Mouse (Mus musculus) retina, postnatal 1 day (tissue): Measurements from ENCODE around the gene Trim71.

Experiments used
- DNase-seq: peaks from one replicate; pipeline ENCODE4 v3.0.0-alpha.2; 2012

The Trim71 gene

DNA sequence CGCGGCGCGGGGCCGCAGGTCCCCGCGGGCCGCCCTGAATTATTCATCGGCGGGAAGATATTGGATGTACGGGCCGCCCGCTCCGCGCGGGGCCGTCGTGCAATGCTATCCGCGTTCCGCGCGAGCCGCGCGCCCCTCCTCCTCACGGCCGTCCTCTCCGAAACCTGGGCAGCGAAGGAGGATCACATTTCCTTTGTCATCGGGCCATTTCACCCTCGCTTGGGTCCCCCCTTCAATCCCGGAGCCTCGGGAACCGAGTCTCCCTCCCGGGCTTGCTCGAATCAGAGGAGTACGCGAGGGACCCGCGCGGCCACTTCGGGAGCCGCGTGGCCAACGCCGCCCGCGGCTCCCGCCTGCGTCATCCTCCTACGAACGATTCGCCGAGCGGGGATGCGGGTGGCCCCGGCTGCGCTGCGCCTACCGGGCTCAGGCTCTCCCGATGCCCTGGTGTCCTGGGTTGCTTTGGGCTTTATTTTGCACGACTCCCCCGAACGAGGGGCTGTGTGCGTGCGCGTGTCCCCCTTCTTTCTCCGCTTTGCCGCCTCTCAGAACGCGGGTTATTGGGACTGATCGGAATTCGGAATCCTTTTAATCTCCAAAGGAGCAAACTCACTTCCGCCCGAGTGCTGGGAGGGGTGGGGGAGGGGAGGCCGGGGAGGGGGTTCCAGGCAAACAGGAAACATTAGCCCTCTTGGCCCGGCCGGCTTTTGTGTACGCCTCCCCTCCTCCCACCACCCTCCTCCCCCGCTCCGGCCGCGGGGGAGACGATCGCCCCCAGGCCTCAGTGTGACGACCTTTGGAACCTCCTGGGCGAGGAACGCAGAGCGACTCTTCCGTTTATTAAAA is at the start of gene Trim71:
Gene Trim71, minus strand, starts transcription at position 609 of the 846 bp plus-strand sequence.
- peak; percentile 72 for DNase-seq

DNA sequence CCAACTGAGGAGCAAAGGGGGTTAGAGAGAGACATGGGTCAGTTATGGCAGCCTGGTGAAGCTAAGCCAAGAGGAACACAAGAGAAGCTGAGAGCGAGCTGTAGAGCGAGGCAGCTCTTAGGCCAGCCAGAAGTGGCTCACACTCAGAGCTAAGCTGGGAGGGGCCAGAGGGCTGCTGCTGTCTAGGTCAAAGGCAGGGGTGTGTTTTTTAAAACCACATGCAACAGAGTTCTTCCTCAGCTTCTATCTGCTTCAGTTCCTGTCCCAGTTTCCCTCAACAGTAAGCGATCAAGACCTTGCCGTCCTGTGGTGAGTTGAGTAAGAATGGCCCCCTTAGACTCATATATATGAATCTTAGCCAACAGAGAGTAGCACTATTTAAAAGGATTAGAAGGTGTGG is 48.9 kb upstream of the Trim71 start:
- no peak for DNase-seq

DNA sequence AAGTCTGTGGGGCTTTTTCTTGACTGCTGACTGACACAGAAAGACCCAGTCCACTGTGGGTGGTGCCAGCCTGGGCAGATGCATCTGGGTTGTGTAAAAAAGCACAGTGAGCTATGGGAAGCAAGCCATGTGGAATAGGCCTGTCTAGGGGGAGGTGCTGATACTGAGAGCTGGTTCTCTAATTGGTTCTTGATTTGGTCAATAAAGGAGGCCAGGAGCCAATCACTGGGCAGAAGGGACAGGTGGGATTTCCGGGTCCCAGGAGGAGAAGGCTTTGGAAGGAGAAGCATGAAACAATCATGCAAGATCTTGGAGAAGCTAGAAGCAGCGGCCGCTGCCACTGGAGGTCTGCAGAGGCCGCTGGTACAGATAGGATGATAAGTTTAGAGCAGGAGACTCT is 48.4 kb upstream of the Trim71 start:
- DNase-seq = peak; percentile 21

DNA sequence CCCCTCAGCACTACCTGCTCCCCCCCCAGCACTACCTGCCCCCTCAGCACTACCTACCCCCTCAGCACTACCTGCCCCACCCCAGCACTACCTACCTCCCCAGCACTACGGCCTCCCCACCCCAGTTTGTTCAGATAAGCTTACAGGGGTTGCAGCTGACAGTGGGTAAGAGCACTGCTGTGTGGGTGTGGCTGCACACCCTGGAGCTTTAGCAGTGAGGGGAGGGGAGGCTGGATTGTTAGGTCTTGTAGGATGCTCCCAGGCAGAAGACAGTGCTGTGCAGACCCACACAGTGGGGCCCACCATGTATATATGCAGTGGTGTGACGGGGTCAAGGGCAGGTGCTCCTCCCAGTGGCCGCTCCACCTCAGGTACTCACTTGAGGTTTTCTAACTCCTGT is 46.1 kb upstream of the Trim71 start:
- no peak for DNase-seq

DNA sequence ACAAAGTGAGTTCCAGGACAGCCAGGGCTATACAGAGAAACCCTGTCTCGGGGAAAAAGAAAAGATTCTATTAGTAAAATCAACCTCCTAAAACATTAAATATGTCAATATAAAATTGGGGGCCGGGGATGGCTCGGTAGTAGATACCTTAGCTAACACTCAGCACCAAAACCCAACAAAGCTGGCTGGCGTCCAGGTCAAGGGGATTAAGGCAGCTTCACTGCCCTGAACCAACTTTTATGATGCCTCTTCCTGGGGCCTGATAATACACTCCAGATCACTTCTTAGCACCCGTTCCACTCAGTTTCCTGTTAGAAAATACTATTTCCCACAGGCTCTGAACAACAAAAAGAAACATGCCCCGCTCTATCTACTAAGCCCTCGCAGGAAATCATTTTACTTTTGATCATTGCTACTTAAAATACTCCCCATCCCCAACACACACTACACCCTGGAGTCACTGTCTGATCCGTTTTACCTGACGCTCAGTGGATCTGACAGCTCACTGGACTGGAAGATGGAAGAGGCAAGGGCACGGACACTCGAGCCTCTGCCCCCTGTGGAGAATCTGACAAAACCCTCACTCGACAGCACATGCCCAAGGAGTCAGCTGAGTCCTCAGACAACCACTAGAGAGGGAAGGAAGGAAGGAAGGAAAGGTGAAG is 39.8 kb upstream of the Trim71 start:
- peak; percentile 98 for DNase-seq

DNA sequence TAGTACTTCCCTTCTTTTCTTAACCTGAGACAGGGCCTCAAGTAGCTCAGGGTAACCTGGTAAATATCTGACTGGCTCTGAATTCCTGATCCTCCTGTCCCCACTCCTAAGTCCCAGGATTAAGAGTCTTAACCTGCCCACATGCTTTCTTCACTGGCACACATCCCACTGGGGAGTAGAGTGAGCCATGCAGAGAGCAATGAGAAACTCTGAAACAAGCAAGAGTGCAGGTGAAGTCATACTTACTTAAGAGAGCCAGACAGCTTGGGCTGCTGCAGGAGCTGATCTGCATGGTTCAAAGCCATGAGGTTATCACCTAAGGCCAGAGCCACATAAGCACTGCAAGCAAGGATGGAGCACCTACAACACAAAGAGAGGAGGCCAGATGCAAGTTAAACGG is 36.9 kb upstream of the Trim71 start:
- peak; percentile 34 for DNase-seq

DNA sequence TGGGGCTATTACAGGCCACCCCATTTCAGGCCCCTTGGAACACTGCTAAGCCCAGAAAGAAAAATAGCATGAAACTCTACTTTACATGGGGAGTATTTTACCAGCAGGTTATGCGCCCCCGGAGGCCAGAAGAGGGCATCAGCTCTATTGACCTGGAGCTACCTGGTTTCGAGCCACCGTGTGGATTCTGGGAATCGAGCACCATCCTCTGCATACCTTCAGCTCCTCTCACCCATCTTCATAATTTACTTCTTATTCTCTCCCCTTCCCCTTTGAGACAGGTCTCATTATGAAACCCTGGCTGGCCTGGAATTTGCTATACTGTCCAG is 20.8 kb upstream of the Trim71 start:
- DNase-seq = peak; percentile 28

DNA sequence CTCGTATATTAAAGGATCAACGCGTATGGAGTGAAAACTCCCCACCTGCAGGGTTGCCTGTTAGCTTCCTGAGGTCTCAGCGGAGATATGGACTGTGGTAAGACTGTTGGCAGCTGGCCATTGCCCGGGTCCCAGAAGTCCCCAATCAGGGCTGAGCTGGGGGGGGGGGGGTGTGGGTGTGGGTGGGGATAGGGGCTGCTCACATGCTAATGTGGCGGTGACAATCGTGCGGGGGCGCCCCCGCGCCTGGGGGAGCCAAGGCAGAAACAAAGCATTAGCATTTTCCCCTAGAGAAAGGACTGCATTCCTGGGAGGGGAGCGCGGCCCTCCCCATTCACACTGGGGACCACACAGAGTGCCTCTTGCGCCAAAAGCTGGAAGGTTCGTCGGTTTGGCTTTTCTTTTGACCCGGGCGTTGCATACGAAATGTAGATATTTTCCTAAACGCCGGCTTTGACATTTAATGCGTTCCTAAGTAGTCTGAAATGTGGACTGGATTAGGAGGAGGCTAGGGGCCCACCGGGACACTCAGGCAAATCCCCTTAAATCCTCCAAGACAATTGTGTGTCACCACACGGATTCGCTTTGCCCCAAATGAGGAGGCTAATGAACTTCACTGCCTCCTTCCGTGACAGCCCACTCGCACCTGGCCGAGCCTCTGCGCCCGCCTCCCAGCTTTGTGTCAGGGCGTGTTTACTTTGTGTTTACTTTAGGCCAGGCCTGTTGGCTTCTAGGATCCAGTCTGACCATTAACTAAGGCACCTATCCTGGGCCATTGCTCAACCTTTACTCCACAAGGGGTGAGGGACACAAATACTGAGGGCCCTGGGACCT is 20.2 kb upstream of the Trim71 start:
- DNase-seq = peak; percentile 80

DNA sequence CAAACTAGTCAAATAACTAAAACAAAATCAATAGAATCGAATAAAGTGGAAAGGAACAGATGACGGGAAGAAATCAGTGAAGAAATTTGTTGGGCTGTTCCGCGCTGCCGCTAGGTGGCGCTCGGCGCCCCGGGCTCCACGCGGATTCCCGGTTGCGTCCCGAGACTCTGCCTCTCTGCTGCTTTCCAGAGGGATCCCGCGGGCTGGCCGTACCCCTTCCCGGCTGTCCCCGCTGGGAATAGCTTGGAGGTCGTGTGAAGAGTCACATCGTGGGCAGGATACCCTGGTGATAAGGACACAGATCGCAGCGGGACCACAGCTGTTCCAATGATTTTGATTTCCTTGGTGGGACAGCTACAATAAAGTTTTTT is 19.6 kb upstream of the Trim71 start:
- peak; percentile 86 for DNase-seq

DNA sequence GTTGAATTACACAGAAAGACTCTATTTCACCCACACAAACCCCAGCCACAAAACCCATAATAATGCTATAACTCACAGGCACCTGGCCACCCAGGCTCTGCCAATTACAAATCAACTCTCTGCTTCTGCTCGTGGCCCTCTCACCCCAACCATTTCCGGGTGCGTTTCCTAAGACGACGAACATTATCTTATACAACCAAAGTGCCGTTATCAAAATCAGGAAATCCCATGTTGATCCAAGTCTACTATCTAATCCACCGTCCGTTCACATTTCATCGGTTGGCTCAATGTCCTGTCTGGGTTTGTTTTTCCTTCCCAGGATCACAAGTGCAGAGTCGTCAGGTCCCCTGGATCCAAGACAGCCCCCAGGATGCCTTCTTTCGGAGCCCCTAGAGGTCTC is 14.5 kb upstream of the Trim71 start:
- DNase-seq = no peak

DNA sequence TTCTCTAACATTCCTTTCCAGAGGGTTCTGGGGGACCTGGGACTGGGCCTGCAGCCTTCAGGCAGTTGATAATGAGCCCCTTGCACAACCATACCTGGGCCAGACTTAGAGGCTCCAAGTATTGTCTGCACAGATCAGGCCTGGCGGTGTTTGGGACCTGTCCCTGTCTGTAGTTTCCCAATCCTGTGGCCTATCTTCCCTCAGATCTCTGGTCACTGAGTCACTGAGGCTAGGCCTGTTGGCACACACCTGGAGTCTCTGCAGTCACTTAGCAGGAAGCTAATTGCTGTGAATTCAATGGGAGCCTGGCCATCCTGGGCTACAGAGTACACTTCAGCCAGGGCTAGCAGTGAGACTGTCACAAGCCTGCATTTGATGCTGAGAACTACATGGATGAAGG is 11.8 kb upstream of the Trim71 start:
- no peak for DNase-seq

DNA sequence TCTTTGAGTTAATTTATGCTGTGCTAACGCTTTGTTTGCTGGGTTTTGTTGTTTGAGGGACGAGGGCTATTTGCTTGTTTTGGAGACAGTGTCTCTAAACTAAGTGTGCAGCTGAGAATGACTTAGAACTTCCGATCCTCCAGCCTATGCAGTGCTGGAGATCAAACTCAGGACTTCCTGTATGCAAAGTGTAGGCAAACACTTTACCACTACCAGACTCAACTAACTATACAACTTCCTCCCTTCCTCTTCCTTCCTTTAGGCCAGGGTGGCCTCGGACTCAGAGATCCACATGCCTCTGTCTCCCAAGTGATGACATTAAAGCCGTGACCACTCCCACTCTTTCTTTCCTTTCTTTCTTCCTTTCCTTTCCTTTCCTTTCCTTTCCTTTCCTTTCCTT is 9.4 kb upstream of the Trim71 start:
- DNase-seq = no peak

DNA sequence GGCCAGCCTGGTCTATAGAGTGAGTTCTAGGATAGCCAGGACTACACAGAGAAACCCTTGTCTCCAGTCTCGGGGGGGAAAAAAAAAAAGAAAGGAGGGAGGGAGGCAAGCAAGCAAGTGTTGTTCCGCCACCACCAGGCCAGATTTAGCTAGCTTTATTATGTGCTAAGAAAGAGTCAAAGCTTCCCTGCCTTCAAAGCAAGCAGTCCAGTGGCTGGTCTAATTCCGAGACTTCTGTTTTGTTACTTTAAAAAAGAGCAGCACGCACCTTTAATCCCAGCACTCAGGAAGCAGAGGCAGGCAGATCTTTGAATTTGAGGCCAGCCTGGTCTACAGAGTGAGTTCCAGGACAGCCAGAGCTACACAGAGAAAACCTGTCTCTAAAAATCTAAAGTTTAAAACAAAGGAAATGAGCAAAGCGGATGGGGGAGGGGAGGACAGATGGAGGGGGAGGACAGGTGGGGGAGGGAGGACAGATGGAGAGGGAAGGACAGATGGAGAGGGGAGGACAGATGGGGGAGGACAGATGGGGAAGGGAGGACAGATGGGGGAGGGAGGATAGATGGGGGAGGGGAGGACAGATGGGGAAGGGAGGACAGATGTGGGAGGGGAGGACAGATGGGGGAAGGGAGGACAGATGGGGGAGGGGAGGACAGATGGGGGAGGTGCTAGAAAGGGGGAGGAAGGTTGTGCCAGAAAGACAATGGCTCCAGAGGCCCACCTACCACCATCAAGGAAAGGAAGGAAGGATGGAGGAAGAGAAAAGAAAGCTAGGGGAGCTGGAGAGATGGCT is 4.7 kb upstream of the Trim71 start:
- DNase-seq = no peak

DNA sequence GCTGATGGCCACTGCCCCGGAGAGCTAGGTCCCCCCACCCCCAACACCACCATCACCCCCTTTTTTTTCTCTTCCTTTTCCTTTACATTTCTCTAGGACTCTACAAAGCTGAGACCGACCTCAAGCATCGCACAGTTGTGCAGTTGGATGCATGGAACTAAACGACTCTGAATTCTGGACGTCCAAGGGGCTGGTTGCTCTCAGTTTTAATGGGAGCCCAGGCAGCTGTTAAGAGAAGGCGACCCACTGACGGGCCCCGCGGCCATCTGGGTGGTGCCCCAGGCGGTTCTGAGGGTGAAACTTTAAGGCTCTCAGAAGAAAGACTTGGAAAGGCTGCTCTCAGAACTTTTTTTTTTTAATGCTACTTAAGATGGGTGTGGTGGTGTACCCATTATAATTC is 498 bp upstream of the Trim71 start:
- DNase-seq = peak; percentile 34

DNA sequence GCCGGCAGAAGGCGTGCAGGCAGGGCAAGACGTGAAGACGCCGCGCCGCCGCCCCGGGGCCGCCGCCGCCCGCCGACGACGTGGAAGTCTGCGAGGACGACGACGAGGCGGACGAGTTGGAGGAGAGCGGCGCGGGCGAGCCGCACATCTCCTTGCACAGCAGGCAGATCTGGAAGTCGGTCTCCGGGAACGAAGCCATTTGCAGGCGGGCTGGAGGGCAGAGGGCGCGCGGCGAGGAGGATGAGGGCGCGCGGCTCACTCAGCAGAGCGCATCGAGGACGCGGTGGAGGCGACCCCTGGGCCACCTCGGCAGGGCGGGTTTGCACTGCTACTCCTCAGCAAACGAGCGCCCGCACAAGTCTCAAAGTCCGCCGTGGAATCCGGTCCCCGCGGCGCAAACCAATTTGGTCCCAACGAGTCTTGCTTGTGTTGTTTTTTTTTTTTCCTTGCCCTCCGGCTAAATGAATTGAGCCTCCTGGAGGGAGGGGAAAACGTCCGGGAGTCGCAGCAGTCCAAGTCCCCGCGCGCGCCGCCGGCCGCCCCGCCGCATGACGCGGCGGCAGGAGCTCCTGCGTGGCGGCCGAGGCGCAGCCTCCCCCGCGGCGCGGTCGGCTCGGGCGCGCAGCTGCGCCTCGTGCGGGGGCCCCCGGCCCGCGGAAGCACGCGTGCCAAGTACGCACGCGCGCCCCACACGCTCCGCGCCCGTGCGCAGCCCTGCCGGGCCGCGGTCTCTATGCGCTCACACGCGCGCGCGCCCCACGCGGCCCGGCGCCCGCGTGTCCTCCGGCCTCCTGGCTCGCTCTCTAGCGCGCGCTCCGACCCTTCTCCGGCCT is 1.0 kb downstream of the Trim71 start:
- DNase-seq = peak; percentile 78

DNA sequence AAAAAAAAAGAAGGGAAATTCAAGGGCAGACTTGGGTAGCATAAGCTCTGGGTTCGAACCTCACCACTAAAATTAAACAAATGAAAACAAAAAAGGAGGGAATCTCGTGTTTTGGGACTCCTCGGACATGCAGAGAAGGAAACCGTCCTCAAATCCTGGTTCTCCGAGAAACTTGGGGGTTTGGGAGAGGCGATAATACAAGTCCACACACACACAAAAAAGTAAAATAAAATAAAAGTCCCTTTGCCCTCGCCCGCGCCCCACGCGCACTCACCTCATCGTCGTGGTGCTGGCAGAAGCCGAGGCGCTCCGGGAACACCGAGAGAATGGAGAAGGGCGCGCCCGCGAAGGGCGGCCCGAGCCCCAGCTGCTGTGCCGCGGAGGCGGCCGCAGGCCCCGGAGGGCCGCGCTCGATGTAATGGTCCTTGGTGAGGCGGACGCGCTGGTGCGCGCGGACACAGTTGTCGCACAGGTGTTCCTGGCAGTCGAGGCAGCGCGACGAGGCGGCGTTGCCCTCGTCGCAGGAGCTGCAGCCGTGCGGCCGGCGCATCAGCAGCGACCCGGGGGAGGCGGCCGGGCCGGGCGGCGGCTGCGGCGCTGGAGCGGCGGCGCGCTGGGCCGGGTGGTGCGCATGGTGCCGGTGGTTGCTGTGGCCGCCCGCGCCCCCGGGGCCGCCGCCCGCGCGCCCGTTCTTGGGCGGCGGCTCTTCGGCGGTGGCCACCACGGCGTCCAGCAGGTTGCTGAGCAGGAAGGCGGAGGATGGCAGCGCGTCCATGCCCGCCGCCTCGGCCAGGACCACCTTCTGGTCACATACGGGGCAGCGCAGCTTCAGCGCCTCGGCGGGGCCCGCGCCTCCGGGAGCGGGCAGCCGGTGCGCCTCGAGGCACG is 1.9 kb downstream of the Trim71 start:
- peak; percentile 49 for DNase-seq

DNA sequence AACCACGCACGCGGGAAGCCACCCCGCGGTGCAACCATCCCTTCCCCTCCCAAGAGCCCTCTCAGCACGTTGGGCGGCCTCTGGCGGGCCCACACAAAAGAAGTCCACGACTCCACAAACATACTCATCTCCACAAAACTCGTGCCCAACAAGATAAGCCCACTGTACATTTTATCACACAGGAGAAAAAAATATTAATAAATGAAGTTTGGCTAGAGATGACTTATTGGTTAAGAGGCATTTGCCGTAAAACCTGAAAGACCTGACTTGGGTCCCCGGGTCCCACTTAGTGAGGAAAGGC is 2.5 kb downstream of the Trim71 start:
- DNase-seq = no peak

DNA sequence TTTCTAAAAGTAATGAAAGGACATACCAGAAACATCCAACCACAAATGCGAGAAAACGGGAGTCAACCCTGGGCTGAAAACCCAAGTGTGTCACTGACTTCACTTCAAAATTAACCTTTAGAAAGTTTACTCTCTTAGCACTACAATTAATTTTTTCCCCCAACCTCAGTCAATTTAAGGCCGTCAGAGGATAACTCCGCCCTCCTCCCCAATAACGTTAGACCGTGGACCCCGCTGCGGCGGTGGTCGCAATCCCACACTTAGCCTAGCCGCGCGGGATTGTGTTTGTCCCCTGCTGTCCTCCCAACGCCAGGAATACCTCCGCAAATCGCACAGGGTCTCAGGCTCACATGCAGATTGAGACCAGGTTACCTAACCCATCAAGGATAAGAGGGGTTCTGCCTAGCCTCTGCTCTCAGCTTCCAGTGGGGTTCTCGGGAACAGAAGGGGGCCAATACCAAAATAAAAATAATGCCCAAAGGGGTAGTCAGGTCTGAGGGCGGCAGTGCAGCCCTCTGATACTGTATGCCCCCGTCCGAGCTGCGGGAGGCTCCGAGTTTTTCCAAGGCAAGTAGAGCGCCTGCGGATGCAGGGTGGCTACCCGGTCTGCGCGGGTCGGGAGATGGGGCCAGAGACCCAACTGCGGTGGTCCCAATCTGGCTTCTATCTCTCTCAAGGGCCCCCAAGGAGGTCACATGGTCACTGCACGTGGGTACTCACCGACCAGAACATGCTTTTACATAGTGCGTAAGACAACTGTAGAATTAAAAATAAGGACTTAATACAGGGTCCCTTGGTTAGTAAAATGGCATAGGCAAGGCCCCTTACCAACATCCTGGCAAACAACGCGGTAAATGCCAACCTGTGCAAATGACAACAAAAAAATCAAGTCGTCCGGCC is 3.1 kb downstream of the Trim71 start:
- peak; percentile 52 for DNase-seq

DNA sequence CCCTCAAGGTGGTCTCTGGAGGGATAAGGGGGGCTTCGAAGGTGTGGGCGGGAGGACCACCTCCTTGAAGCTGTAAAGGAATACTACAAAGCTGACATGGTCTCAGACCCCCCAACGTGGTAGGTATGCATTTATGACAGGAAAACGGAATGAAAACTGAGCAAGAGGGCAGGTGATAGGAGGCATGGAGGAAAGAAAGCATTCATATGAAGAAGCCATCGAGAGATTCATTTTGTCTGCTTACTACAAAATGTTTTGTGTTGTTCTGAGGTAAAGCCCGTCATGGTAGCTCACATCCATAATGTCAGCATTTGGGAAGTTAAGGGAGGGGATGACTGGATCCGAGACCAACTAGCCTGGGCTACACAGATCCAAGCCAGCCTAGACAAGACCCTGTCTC is 4.0 kb downstream of the Trim71 start:
- DNase-seq = no peak

DNA sequence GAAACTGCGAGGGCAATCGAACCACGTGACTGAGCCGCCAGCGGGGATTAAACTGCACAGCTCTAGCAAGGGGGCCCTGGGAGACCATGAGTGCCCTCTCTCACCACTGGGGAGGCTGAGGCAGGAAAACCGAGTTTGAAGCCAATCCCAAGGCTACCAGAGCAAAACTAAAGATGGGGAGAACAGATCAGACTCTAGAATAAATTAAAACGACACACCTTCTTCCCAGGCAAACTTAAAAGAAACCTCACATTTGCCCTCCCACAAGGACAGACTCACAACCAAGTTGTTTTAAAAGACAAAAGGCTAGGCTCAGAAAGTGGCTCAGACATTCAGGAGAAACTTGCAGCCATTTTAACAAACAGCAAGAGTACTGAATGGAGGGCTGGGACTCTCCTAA is 7.1 kb downstream of the Trim71 start:
- no peak for DNase-seq
